Mouse (Mus musculus): ENCODE data around the gene Gm29554. TPM values are rescaled to one million over a fixed set of nuclear protein-coding genes. Genes with fewer than 3 reads are reported as not detected.
"Not testable (repeated sequence)": the region's sequence is repeated elsewhere in the genome, so short reads cannot be mapped to it uniquely, and the experiment has no call there.

Gene Gm29554
- not detected in 2 replicates for polyA plus RNA-seq (2014; fragmentation: Nextera tagmentation; extraction: Ambion mirVana)

DNA sequence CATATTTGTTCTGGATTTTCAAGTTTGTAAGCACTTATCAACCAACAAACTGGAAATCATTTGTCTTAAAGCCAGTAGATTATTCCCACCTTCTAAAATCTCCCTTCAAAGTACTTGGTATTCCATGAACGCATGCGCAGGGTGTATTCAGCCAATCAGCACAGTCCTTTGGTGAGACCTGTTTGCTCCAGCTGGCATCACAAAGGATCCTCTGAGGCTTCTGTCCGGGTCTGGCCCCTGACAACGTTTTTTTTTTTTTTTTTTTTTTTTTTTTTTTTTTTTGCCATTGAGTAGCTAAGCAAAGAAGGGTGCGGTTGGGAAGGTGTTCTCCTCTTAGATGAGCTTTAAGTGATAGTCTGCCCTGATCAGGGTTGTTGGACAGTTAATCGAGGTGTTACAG lies at the start of gene Gm29554:
Gene Gm29554 (plus strand): TSS at position 301 of the 400 bp plus-strand sequence.
- not testable (repeated sequence) for H3K9me3 ChIP-seq (ENCODE audit: control insufficient read depth, low read length)
- WGBS = no CpG with 5 or more reads among the region's 6 CpGs

More for the DNA sequence above, at the start of gene Gm29554:
- not testable (repeated sequence) for H3K27me3 ChIP-seq (ENCODE audit: control insufficient read depth, insufficient read depth, low read length); ATAC-seq (ENCODE audit: low FRiP score); H3K4me3 ChIP-seq (ENCODE audit: low read depth, low read length); H3K27ac ChIP-seq (ENCODE audit: low read depth, low read length); H3K9ac ChIP-seq (ENCODE audit: low read length); H3K36me3 ChIP-seq (ENCODE audit: control insufficient read depth, insufficient read depth, low read length); H3K4me1 ChIP-seq (ENCODE audit: control insufficient read depth, insufficient read depth, low read length); DNase-seq (ENCODE audit: low spot score, missing footprints); H3K4me2 ChIP-seq

Other genes with a start within 250 kb of the Gm29554 start
- not detected in 2 replicates for gene Gm20812, start 108.0 kb downstream of the Gm29554 start, polyA plus RNA-seq (2014; fragmentation: Nextera tagmentation; extraction: Ambion mirVana)